Mouse (Mus musculus): ENCODE measurements around the gene Dock8.

GRCm38 (mm10) chr19:25074741-25075140 is 75.4 kb downstream of the Dock8 start:
- TF ChIP-seq TAL1 (IDR thresholded peaks at IDR 0.05; ENCODE audit: low read length) (no peak), CHD1 (IDR thresholded peaks at IDR 0.05; ENCODE audit: low read depth, low read length) (no peak), ETS1 (IDR thresholded peaks at IDR 0.05; ENCODE audit: low read depth, low read length) (no peak), POLR2A (IDR thresholded peaks at IDR 0.05; ENCODE audit: control insufficient read depth in 1 of 2, insufficient read depth in 1 of 2, low read depth in 1 of 2, low read length in 2 of 2, poor library complexity in 1 of 2) (no peak)

All from MEL (cell line).